Mouse (Mus musculus) lung, embryonic 15.5 days (tissue): ENCODE results near the gene Thpo. TPM values are rescaled to one million over a fixed set of nuclear protein-coding genes. Genes with fewer than 3 reads are reported as not detected.
A peak's percentile ranks its signal among the peaks of the same experiment; 100 is the strongest.

ENCODE experiments used
- ATAC-seq: fragments of 200-750 bp; cut with Nextera tagmentation; 2 replicates; pipeline ENCODE4 v1.8.0; 2017; ENCODE audit warnings: moderate number of reproducible peaks, borderline replicate concordance; ENCODE audit not compliant: low FRiP score, low TSS enrichment; ENCODE audit errors: extremely low read depth
- H3K27ac ChIP-seq: fragments of 300-500 bp; sonication (generic); 2 replicates; pipeline ENCODE4 v1.5.1; 2015; ENCODE audit warnings: moderate library complexity, mild to moderate bottlenecking, inconsistent platforms
- H3K27me3 ChIP-seq: fragments of 300-500 bp; sonication (generic); 2 replicates; pipeline ENCODE4 v1.6.1; 2015; ENCODE audit warnings: inconsistent platforms
- H3K36me3 ChIP-seq: fragments of 300-500 bp; sonication (generic); 2 replicates; pipeline ENCODE4 v1.6.1; 2015; ENCODE audit warnings: inconsistent platforms
- H3K4me1 ChIP-seq: fragments of 300-500 bp; sonication (generic); 2 replicates; pipeline ENCODE4 v1.6.1; 2015; ENCODE audit warnings: inconsistent platforms
- H3K4me2 ChIP-seq: fragments of 300-500 bp; sonication (generic); 2 replicates; pipeline ENCODE4 v1.6.1; 2015; ENCODE audit warnings: inconsistent platforms, mild to moderate bottlenecking, moderate library complexity
- H3K4me3 ChIP-seq: fragments of 300-500 bp; sonication (generic); 2 replicates; pipeline ENCODE4 v1.5.1; 2015; ENCODE audit warnings: mild to moderate bottlenecking, inconsistent platforms
- H3K9ac ChIP-seq: fragments of 300-500 bp; sonication (generic); 2 replicates; pipeline ENCODE4 v1.6.1; 2015; ENCODE audit warnings: inconsistent platforms
- H3K9me3 ChIP-seq: fragments of 300-500 bp; sonication (generic); 2 replicates; pipeline ENCODE4 v1.6.1; 2016; ENCODE audit warnings: inconsistent platforms
- WGBS: fragments of 180-500 bp; shearing (Covaris S2); methylation state at CpG from one replicate; pipeline ENCODE4 v1.1.7; 2015; 5-methylcytosine and 5-hydroxymethylcytosine counted together
- polyA plus RNA-seq: library from polyadenylated mRNA; unstranded; fragments of >200 nt; fragmentation: Nextera tagmentation; extraction: Ambion mirVana; gene quantifications from 2 replicates; pipeline ENCODE4 v1.2.1, GENCODE M21; 2015

Thpo gene
- 0.51 and 0.68 TPM in 2 replicates for polyA plus RNA-seq

- Histone ChIP-seq H3K27me3 (peaks cover 34% of the 10 kb centered on the region), H3K4me3 (peak within 1 kb of the TSS; percentile 69), H3K36me3 (no peaks in the 10 kb centered on the region), H3K4me1 (peaks cover 15% of the 10 kb centered on the region), H3K9ac (peak within 1 kb of the TSS; percentile 68), H3K9me3 (no peaks in the 10 kb centered on the region), H3K27ac (no peak within 1 kb of the TSS), H3K4me2 (peak within 1 kb of the TSS; percentile 97)
- ATAC-seq: no peak
- WGBS: 5% methylated on average over 45 of the region's 45 CpGs
Measured at GRCm38 (mm10) chr16:20733731-20734730, at the start of gene Thpo. Gene Thpo (minus strand): TSS chr16:20734511.

GRCm38 (mm10) chr16:20783891-20784290, 49.6 kb upstream of the Thpo start:
- no peak overlapping the region for H3K4me3 ChIP-seq
- H3K9me3 ChIP-seq: no peaks in the 10 kb centered on the region
- no peaks in the 10 kb centered on the region for H3K27me3 ChIP-seq
- H3K27ac ChIP-seq: no peak overlapping the region
- WGBS: 82% methylated on average over 2 of the region's 2 CpGs
- no peak for ATAC-seq
- H3K4me1 ChIP-seq: 0 out of 2 replicates have a peak, but pooled peaks cover 4% of the 10 kb centered on the region
- no peak overlapping the region for H3K9ac ChIP-seq
- H3K4me2 ChIP-seq: no peak overlapping the region
- no peaks in the 10 kb centered on the region for H3K36me3 ChIP-seq

GRCm38 (mm10) chr16:20781101-20781630, 46.9 kb upstream of the Thpo start:
- Histone ChIP-seq H3K36me3 (no peaks in the 10 kb centered on the region), H3K4me2 (no peak overlapping the region), H3K27me3 (no peaks in the 10 kb centered on the region), H3K4me1 (0 out of 2 replicates have a peak, but pooled peaks cover 4% of the 10 kb centered on the region), H3K27ac (no peak overlapping the region), H3K9ac (no peak overlapping the region), H3K4me3 (no peak overlapping the region), H3K9me3 (no peaks in the 10 kb centered on the region)
- no peak for ATAC-seq
- 73% methylated on average over 4 of the region's 4 CpGs for WGBS

- H3K9me3 ChIP-seq: no peaks in the 10 kb centered on the region
- WGBS: 77% methylated on average over 3 of the region's 3 CpGs
- no peak for ATAC-seq
- H3K4me3 ChIP-seq: no peak overlapping the region
- no peaks in the 10 kb centered on the region for H3K27me3 ChIP-seq
- H3K27ac ChIP-seq: no peak overlapping the region
- no peaks in the 10 kb centered on the region for H3K36me3 ChIP-seq
- no peak overlapping the region for H3K4me2 ChIP-seq
- 0 out of 2 replicates have a peak, but pooled peaks cover 4% of the 10 kb centered on the region for H3K4me1 ChIP-seq
- H3K9ac ChIP-seq: no peak overlapping the region
Measured at GRCm38 (mm10) chr16:20779846-20780245, 45.5 kb upstream of the Thpo start.

- H3K4me1 ChIP-seq: no peaks in the 10 kb centered on the region
- no peak overlapping the region for H3K27ac ChIP-seq
- no peak for ATAC-seq
- H3K4me2 ChIP-seq: no peak overlapping the region
- no peaks in the 10 kb centered on the region for H3K36me3 ChIP-seq
- H3K9ac ChIP-seq: no peak overlapping the region
- WGBS: 59% methylated on average over 5 of the region's 5 CpGs
- no peaks in the 10 kb centered on the region for H3K9me3 ChIP-seq
- H3K27me3 ChIP-seq: no peaks in the 10 kb centered on the region
- H3K4me3 ChIP-seq: no peak overlapping the region
Measured at GRCm38 (mm10) chr16:20775021-20775420, 40.7 kb upstream of the Thpo start.

- H3K4me1 ChIP-seq: no peaks in the 10 kb centered on the region
- H3K36me3 ChIP-seq: no peaks in the 10 kb centered on the region
- no peaks in the 10 kb centered on the region for H3K9me3 ChIP-seq
- no peak overlapping the region for H3K9ac ChIP-seq
- no peak overlapping the region for H3K4me2 ChIP-seq
- ATAC-seq: 0 out of 2 replicates have a peak, but pooled peaks have one; percentile 14
- H3K27me3 ChIP-seq: no peaks in the 10 kb centered on the region
- WGBS: 40% methylated on average over 9 of the region's 9 CpGs
- H3K27ac ChIP-seq: no peak overlapping the region
- H3K4me3 ChIP-seq: no peak overlapping the region
Measured at GRCm38 (mm10) chr16:20765244-20765643, 30.9 kb upstream of the Thpo start.

GRCm38 (mm10) chr16:20761681-20762080, 27.4 kb upstream of the Thpo start:
- H3K4me2 ChIP-seq: no peak overlapping the region
- H3K4me1 ChIP-seq: no peaks in the 10 kb centered on the region
- ATAC-seq: no peak
- H3K9ac ChIP-seq: no peak overlapping the region
- no peaks in the 10 kb centered on the region for H3K36me3 ChIP-seq
- H3K4me3 ChIP-seq: no peak overlapping the region
- no peak overlapping the region for H3K27ac ChIP-seq
- no peaks in the 10 kb centered on the region for H3K27me3 ChIP-seq
- H3K9me3 ChIP-seq: no peaks in the 10 kb centered on the region
- 7% methylated on average over 3 of the region's 3 CpGs for WGBS

- Histone ChIP-seq H3K9me3 (no peaks in the 10 kb centered on the region), H3K27me3 (no peaks in the 10 kb centered on the region), H3K4me2 (no peak overlapping the region), H3K36me3 (no peaks in the 10 kb centered on the region), H3K9ac (no peak overlapping the region), H3K4me1 (no peaks in the 10 kb centered on the region), H3K4me3 (no peak overlapping the region), H3K27ac (no peak overlapping the region)
- no peak for ATAC-seq
- 76% methylated on average over 1 of the region's 1 CpGs for WGBS
Measured at GRCm38 (mm10) chr16:20757385-20757784, 23.1 kb upstream of the Thpo start.

- 68% methylated on average over 5 of the region's 5 CpGs for WGBS
- Histone ChIP-seq H3K36me3 (no peaks in the 10 kb centered on the region), H3K9ac (no peak overlapping the region), H3K4me2 (no peak overlapping the region), H3K4me3 (no peak overlapping the region), H3K9me3 (no peaks in the 10 kb centered on the region), H3K27me3 (no peaks in the 10 kb centered on the region), H3K4me1 (no peaks in the 10 kb centered on the region), H3K27ac (no peak overlapping the region)
- ATAC-seq: 0 out of 2 replicates have a peak, but pooled peaks have one; percentile 42
Measured at GRCm38 (mm10) chr16:20756052-20756451, 21.7 kb upstream of the Thpo start.

- ATAC-seq: no peak
- H3K4me3 ChIP-seq: no peak overlapping the region
- 0 out of 2 replicates have a peak, but pooled peaks cover 4% of the 10 kb centered on the region for H3K4me1 ChIP-seq
- H3K4me2 ChIP-seq: no peak overlapping the region
- no peaks in the 10 kb centered on the region for H3K27me3 ChIP-seq
- no peak overlapping the region for H3K9ac ChIP-seq
- no peak overlapping the region for H3K27ac ChIP-seq
- no peaks in the 10 kb centered on the region for H3K9me3 ChIP-seq
- no peaks in the 10 kb centered on the region for H3K36me3 ChIP-seq
- WGBS: 35% methylated on average over 8 of the region's 8 CpGs
Measured at GRCm38 (mm10) chr16:20750518-20750917, 16.2 kb upstream of the Thpo start.

GRCm38 (mm10) chr16:20746641-20747040, 12.3 kb upstream of the Thpo start:
- H3K36me3 ChIP-seq: no peaks in the 10 kb centered on the region
- no peak overlapping the region for H3K27ac ChIP-seq
- H3K27me3 ChIP-seq: no peaks in the 10 kb centered on the region
- H3K9me3 ChIP-seq: no peaks in the 10 kb centered on the region
- ATAC-seq: peak; percentile 49; the same call in 1 of the 2 replicates
- no peak overlapping the region for H3K4me2 ChIP-seq
- no peak overlapping the region for H3K4me3 ChIP-seq
- H3K4me1 ChIP-seq: 0 out of 2 replicates have a peak, but pooled peaks cover 4% of the 10 kb centered on the region
- WGBS: 48% methylated on average over 6 of the region's 6 CpGs
- H3K9ac ChIP-seq: no peak overlapping the region

- peaks cover 14% of the 10 kb centered on the region for H3K27me3 ChIP-seq
- no peaks in the 10 kb centered on the region for H3K36me3 ChIP-seq
- no peak overlapping the region for H3K27ac ChIP-seq
- WGBS: 85% methylated on average over 9 of the region's 9 CpGs
- no peak overlapping the region for H3K4me3 ChIP-seq
- no peak overlapping the region for H3K9ac ChIP-seq
- H3K4me2 ChIP-seq: no peak overlapping the region
- no peaks in the 10 kb centered on the region for H3K9me3 ChIP-seq
- ATAC-seq: no peak
- H3K4me1 ChIP-seq: no peaks in the 10 kb centered on the region
Measured at GRCm38 (mm10) chr16:20739845-20740244, 5.5 kb upstream of the Thpo start.
